Mouse (Mus musculus) liver, adult 2 months (tissue): ENCODE measurements at regions not wholly inside any gene's neighbourhood (a gene's known extent, or its start where the extent isn't known, plus 50 kb on each side); places are given as distances from the start of the nearest gene placed in this dataset.

ENCODE experiments used
- DNase-seq: peaks from one replicate; pipeline ENCODE4 v3.0.0-alpha.2; 2011; ENCODE audit warnings: low read depth, low spot score; ENCODE audit errors: extremely low read depth
- H3K27ac ChIP-seq: fragments of 200-500 bp; replicated peaks from 2 replicates; pipeline ENCODE4 v1.5.1; 2012; ENCODE audit warnings: low read depth, mild to moderate bottlenecking, control low read depth, inconsistent platforms, low read length; ENCODE audit not compliant: insufficient read depth
- H3K27me3 ChIP-seq: fragments of 200-500 bp; 2 replicates; pipeline ENCODE4 v1.6.1; 2012; ENCODE audit warnings: mild to moderate bottlenecking, moderate library complexity, low read length, inconsistent platforms; ENCODE audit not compliant: control insufficient read depth, insufficient read depth
- H3K36me3 ChIP-seq: fragments of 200-500 bp; 2 replicates; pipeline ENCODE4 v1.6.1; 2012; ENCODE audit warnings: low read length, inconsistent platforms; ENCODE audit not compliant: control insufficient read depth, insufficient read depth
- H3K4me1 ChIP-seq: fragments of 200-500 bp; 2 replicates; pipeline ENCODE4 v1.6.1; 2011; ENCODE audit warnings: low read length; ENCODE audit not compliant: control insufficient read depth, insufficient read depth
- H3K4me3 ChIP-seq: fragments of 200-500 bp; 2 replicates; pipeline ENCODE4 v1.5.1; 2011; ENCODE audit warnings: low read depth, mild to moderate bottlenecking, control low read depth, low read length, moderate library complexity; ENCODE audit not compliant: insufficient read depth
- H3K79me2 ChIP-seq: fragments of 200-500 bp; 2 replicates; pipeline ENCODE4 v1.6.1; 2012; ENCODE audit warnings: inconsistent platforms, mild to moderate bottlenecking, low read length, moderate library complexity; ENCODE audit not compliant: control insufficient read depth, insufficient read depth
- H3K9ac ChIP-seq: fragments of 200-500 bp; 2 replicates; pipeline ENCODE4 v1.6.1; 2012; ENCODE audit warnings: low read depth, mild to moderate bottlenecking, control low read depth, inconsistent platforms, low read length
- CTCF ChIP-seq: fragments of 200-500 bp; IDR thresholded peaks from 2 replicates; pipeline ENCODE4 v1.5.1; 2011; ENCODE audit warnings: low read depth, low read length, control low read depth
- POLR2A ChIP-seq: fragments of 200-500 bp; IDR thresholded peaks from 2 replicates; pipeline ENCODE4 v1.6.1; 2011; ENCODE audit warnings: low read length, control low read depth; ENCODE audit not compliant: insufficient read depth; ENCODE audit errors: extremely low read depth
- WGBS: fragments of 180-500 bp; shearing (Covaris S2); methylation state at CpG from one replicate; pipeline ENCODE4 v1.1.7; 2018; 5-methylcytosine and 5-hydroxymethylcytosine counted together

- 59% methylated on average over 1 of the region's 1 CpGs for WGBS
- TF ChIP-seq POLR2A (no peak), CTCF (no peak)
- Histone ChIP-seq H3K9ac (no peak overlapping the region), H3K36me3 (no peaks in the 10 kb centered on the region), H3K79me2 (no peaks in the 10 kb centered on the region), H3K4me3 (no peak overlapping the region), H3K4me1 (no peaks in the 10 kb centered on the region), H3K27me3 (no peaks in the 10 kb centered on the region), H3K27ac (no peak overlapping the region)
- no peak for DNase-seq
Measured at GRCm38 (mm10) chr12:55934172-55934571, 98.0 kb downstream of the Brms1l start.

GRCm38 (mm10) chr12:55933417-55933816 is 97.3 kb downstream of the Brms1l start:
- WGBS: 72% methylated on average over 11 of the region's 11 CpGs

GRCm38 (mm10) chr12:55930468-55930867 is 94.3 kb downstream of the Brms1l start:
- Histone ChIP-seq H3K9ac (no peak overlapping the region), H3K36me3 (no peaks in the 10 kb centered on the region), H3K79me2 (no peaks in the 10 kb centered on the region), H3K4me3 (no peak overlapping the region), H3K27me3 (no peaks in the 10 kb centered on the region), H3K27ac (no peak overlapping the region), H3K4me1 (no peaks in the 10 kb centered on the region)
- TF ChIP-seq CTCF (no peak), POLR2A (no peak)
- WGBS: 70% methylated on average over 4 of the region's 4 CpGs
- DNase-seq: peak; percentile 9

More at GRCm38 (mm10) chr12:55933417-55933816, 97.3 kb downstream of the Brms1l start:
- H3K79me2 ChIP-seq: no peaks in the 10 kb centered on the region
- H3K27me3 ChIP-seq: no peaks in the 10 kb centered on the region
- TF ChIP-seq POLR2A: no peak
- no peak for TF ChIP-seq CTCF
- no peak overlapping the region for H3K9ac ChIP-seq
- DNase-seq: no peak
- no peak overlapping the region for H3K27ac ChIP-seq
- H3K36me3 ChIP-seq: no peaks in the 10 kb centered on the region
- H3K4me3 ChIP-seq: no peak overlapping the region
- H3K4me1 ChIP-seq: no peaks in the 10 kb centered on the region

GRCm38 (mm10) chr12:55926974-55927321 is 90.8 kb downstream of the Brms1l start:
- Histone ChIP-seq H3K79me2 (no peaks in the 10 kb centered on the region), H3K4me1 (no peaks in the 10 kb centered on the region), H3K27me3 (no peaks in the 10 kb centered on the region), H3K27ac (no peak overlapping the region), H3K4me3 (no peak overlapping the region), H3K9ac (no peak overlapping the region), H3K36me3 (no peaks in the 10 kb centered on the region)
- TF ChIP-seq POLR2A (no peak), CTCF (no peak)
- WGBS: 100% methylated on average over 1 of the region's 1 CpGs
- no peak for DNase-seq

- Histone ChIP-seq H3K36me3 (no peaks in the 10 kb centered on the region), H3K4me3 (no peak overlapping the region), H3K27ac (no peak overlapping the region), H3K27me3 (no peaks in the 10 kb centered on the region), H3K9ac (no peak overlapping the region), H3K79me2 (no peaks in the 10 kb centered on the region), H3K4me1 (no peaks in the 10 kb centered on the region)
- TF ChIP-seq POLR2A: no peak
- no peak for TF ChIP-seq CTCF
- WGBS: 90% methylated on average over 2 of the region's 2 CpGs
- no peak for DNase-seq
Measured at GRCm38 (mm10) chr12:55926276-55926973, 90.3 kb downstream of the Brms1l start.
